15 mouse cellular contexts compared by ENCODE assay signal in the genomic region with DNA sequence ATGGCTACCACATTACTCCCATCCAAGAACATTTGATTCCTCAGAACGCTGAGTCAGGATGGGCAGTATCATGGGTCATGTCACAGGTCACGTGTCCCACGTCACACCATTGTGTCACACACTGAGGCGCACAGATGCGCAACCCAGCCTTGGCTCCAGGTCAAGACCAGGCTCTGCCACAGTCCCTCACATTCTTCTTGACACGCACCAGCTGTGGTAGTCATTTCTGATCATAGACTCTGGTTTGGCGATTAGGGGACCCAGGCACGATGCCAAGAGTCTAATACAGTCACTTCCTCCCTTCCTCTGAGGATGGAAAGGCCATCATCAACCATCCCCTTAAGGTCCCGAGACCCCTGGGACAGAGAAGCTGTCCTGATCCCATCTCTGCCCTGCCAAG. TPM values are rescaled to one million over a fixed set of nuclear protein-coding genes. Genes with fewer than 3 reads are reported as not detected.
A peak's percentile ranks its signal among the peaks of the same experiment; 100 is the strongest.
DNase-seq lines count a peak whose midpoint lies in the region; ATAC-seq lines count a peak whose summit lies in the region.
"Had no signal": no experiment of that assay in that cellular context is flagged by ENCODE, and none has a peak within 500 bp of the region (broad histone marks: within the 10 kb centered on the region; RNA-seq: fewer than 3 reads in every experiment).

No protein-coding gene starts in this region.

- H3K36me3 ChIP-seq in kidney, embryonic 15.5 days: no peaks in the 10 kb centered on the region
- no peaks in the 10 kb centered on the region for H3K36me3 ChIP-seq in heart, embryonic 14.5 days (ENCODE audit: control insufficient read depth, insufficient read depth, low read length)
- H3K36me3 ChIP-seq in lung, embryonic 16.5 days (ENCODE audit: control insufficient read depth, insufficient read depth, low read length): no peaks in the 10 kb centered on the region
- H3K36me3 ChIP-seq: embryonic facial prominence, embryonic 13.5 days; intestine, embryonic 15.5 days; neural tube, embryonic 12.5 days had no signal

- no peak for ATAC-seq in kidney, embryonic 15.5 days (replicated peaks; ENCODE audit: low FRiP score)
- 0 out of 2 replicates have a peak, but pooled peaks have one; percentile 10 for ATAC-seq in heart, embryonic 14.5 days (ENCODE audit: insufficient number of reproducible peaks, insufficient read depth, low FRiP score, low read depth)
- peak; percentile 43 for ATAC-seq in lung, embryonic 16.5 days (ENCODE audit: low read depth)
- ATAC-seq: forebrain, embryonic 14.5 days; intestine, embryonic 15.5 days had no signal

- DNase-seq in adrenal gland, postnatal 10 days: peak; percentile 36
- no peak for DNase-seq in adrenal gland, adult 2 months
- DNase-seq in kidney, postnatal 14 days: peak; percentile 53
- DNase-seq in layer of hippocampus, adult 9-11 months: no peak
- no peak for DNase-seq in thymus, postnatal 36 days
- DNase-seq: midbrain, embryonic 14.5 days; thymus, postnatal 14 days had no signal

- H3K9me3 ChIP-seq in kidney, embryonic 15.5 days (replicated peaks): no peaks in the 10 kb centered on the region
- no peaks in the 10 kb centered on the region for H3K9me3 ChIP-seq in heart, embryonic 14.5 days (ENCODE audit: control insufficient read depth, low read length)
- H3K9me3 ChIP-seq in lung, embryonic 16.5 days (ENCODE audit: control insufficient read depth, low read length): no peaks in the 10 kb centered on the region
- H3K9me3 ChIP-seq: embryonic facial prominence, embryonic 13.5 days; intestine, embryonic 15.5 days; neural tube, embryonic 12.5 days had no signal

- no peak overlapping the region for H3K9ac ChIP-seq in kidney, embryonic 15.5 days
- no peak overlapping the region for H3K9ac ChIP-seq in heart, embryonic 14.5 days (ENCODE audit: low read length)
- no peak overlapping the region for H3K9ac ChIP-seq in lung, embryonic 16.5 days (ENCODE audit: low read length)
- H3K9ac ChIP-seq: embryonic facial prominence, embryonic 13.5 days; intestine, embryonic 15.5 days; liver, embryonic 14.5 days; neural tube, embryonic 12.5 days had no signal

- no peaks in the 10 kb centered on the region for H3K27me3 ChIP-seq in kidney, embryonic 15.5 days
- H3K27me3 ChIP-seq in heart, embryonic 14.5 days (ENCODE audit: control insufficient read depth, insufficient read depth, low read length): no peaks in the 10 kb centered on the region
- H3K27me3 ChIP-seq in lung, embryonic 16.5 days (ENCODE audit: control insufficient read depth, insufficient read depth, low read depth, low read length): no peaks in the 10 kb centered on the region
- H3K27me3 ChIP-seq: embryonic facial prominence, embryonic 13.5 days; intestine, embryonic 15.5 days; neural tube, embryonic 12.5 days had no signal

- peaks cover 87% of the 10 kb centered on the region for H3K4me1 ChIP-seq in kidney, embryonic 15.5 days
- H3K4me1 ChIP-seq in heart, embryonic 14.5 days (ENCODE audit: control insufficient read depth in 2 of 2, insufficient read depth in 2 of 2, low read length in 2 of 2): peaks cover 15 to 30% of the 10 kb centered on the region in 2 experiments
- peaks cover 27% of the 10 kb centered on the region for H3K4me1 ChIP-seq in lung, embryonic 16.5 days (replicated peaks; ENCODE audit: control insufficient read depth, insufficient read depth, low read length)

- H3K4me3 ChIP-seq in kidney, embryonic 15.5 days (replicated peaks): no peak overlapping the region
- H3K4me3 ChIP-seq in heart, embryonic 14.5 days (ENCODE audit: control insufficient read depth in 1 of 2, insufficient read depth in 1 of 2, low read depth in 1 of 2, low read length in 2 of 2): no peak overlapping the region
- no peak overlapping the region for H3K4me3 ChIP-seq in lung, embryonic 16.5 days (ENCODE audit: low read length)
- H3K4me3 ChIP-seq: embryonic facial prominence, embryonic 13.5 days; intestine, embryonic 15.5 days; neural tube, embryonic 12.5 days had no signal

- 47% methylated on average over 9 of the region's 9 CpGs for WGBS in kidney, embryonic 15.5 days
- 51% methylated on average over 9 of the region's 9 CpGs for WGBS in heart, embryonic 14.5 days
- 40% methylated on average over 9 of the region's 9 CpGs for WGBS in lung, embryonic 16.5 days

- no peak overlapping the region for H3K27ac ChIP-seq in kidney, embryonic 15.5 days
- no peak overlapping the region for H3K27ac ChIP-seq in heart, embryonic 14.5 days (replicated peaks in 1 of 2; ENCODE audit: control insufficient read depth in 1 of 2, insufficient read depth in 1 of 2, low read depth in 2 of 2, low read length in 2 of 2)
- H3K27ac ChIP-seq in lung, embryonic 16.5 days (ENCODE audit: low read length): no peak overlapping the region
- H3K27ac ChIP-seq: intestine, embryonic 15.5 days; liver, embryonic 14.5 days; neural tube, embryonic 12.5 days had no signal

- H3K4me2 ChIP-seq in kidney, embryonic 15.5 days: no peak overlapping the region
- no peak overlapping the region for H3K4me2 ChIP-seq in heart, embryonic 14.5 days (ENCODE audit: low read length)
- no peak overlapping the region for H3K4me2 ChIP-seq in lung, embryonic 16.5 days (ENCODE audit: low read depth, low read length)
- H3K4me2 ChIP-seq: embryonic facial prominence, embryonic 13.5 days; intestine, embryonic 15.5 days; neural tube, embryonic 12.5 days had no signal

RNA-seq across cellular contexts. Expression of a gene that starts 43.6 kb away (rescaled TPM):
- total RNA-seq in adrenal gland, postnatal 10 days (2021): 10 to 100 TPM; 19.6 to 35.2 TPM
- 10 to 100 TPM; 21.4 to 28.1 TPM for total RNA-seq in adrenal gland, adult 2 months (2021)
- 17.5 and 23.6 TPM in 2 replicates for polyA plus RNA-seq in adrenal gland, adult 2 months (2012; rRNA removed)
- 9.2 and 10.9 TPM in 2 replicates for polyA plus RNA-seq in kidney, embryonic 15.5 days (2015; fragmentation: Nextera tagmentation; extraction: Ambion mirVana)
- 5.1 and 7.0 TPM in 2 replicates for polyA plus RNA-seq in heart, embryonic 14.5 days (2014; fragmentation: Nextera tagmentation; extraction: Ambion mirVana)
- 5.8 and 7.5 TPM in 2 replicates for polyA plus RNA-seq in lung, embryonic 16.5 days (2015; fragmentation: Nextera tagmentation; extraction: Ambion mirVana)

Comparison
In these comparisons a context has a peak if more than half of its experiments do, and no peak if none do; other contexts are left out.
1. DNase-seq: peak in adrenal gland, postnatal 10 days (single experiment) and kidney, postnatal 14 days (single experiment); none in adrenal gland, adult 2 months (single experiment), layer of hippocampus, adult 9-11 months (single experiment) and thymus, postnatal 36 days (0 of 2).